Mouse (Mus musculus): ENCODE data around the gene Tat.

GRCm38 (mm10) chr8:109952171-109952570 lies 38.1 kb upstream of the Tat start:
- TF ChIP-seq CTCF (IDR thresholded peaks at IDR 0.05; ENCODE audit: control insufficient read depth, insufficient read depth, insufficient replicate concordance, low read depth, low read length) (no peak), POLR2A (IDR thresholded peaks at IDR 0.05; ENCODE audit: control insufficient read depth, low read depth, low read length) (no peak)

All from testis, adult 2 months (tissue).